Mouse (Mus musculus) intestine, embryonic 15.5 days (tissue): ENCODE measurements around the gene Ehmt1. TPM values are rescaled to one million over a fixed set of nuclear protein-coding genes. Genes with fewer than 3 reads are reported as not detected.

Experiments used
- ATAC-seq: fragments of 200-750 bp; cut with Nextera tagmentation; 2 replicates; pipeline ENCODE4 v1.8.0; 2017; ENCODE audit warnings: moderate TSS enrichment, moderate library complexity
- H3K27ac ChIP-seq: fragments of 300-500 bp; sonication (generic); 2 replicates; pipeline ENCODE4 v1.5.1; 2015; ENCODE audit warnings: mild to moderate bottlenecking, inconsistent platforms
- H3K27me3 ChIP-seq: fragments of 300-500 bp; sonication (generic); replicated peaks from 2 replicates; pipeline ENCODE4 v1.6.1; 2015; ENCODE audit warnings: inconsistent platforms
- H3K36me3 ChIP-seq: fragments of 300-500 bp; sonication (generic); 2 replicates; pipeline ENCODE4 v1.6.1; 2015; ENCODE audit warnings: inconsistent platforms
- H3K4me1 ChIP-seq: fragments of 300-500 bp; sonication (generic); replicated peaks from 2 replicates; pipeline ENCODE4 v1.6.1; 2015; ENCODE audit warnings: inconsistent platforms
- H3K4me2 ChIP-seq: fragments of 300-500 bp; sonication (generic); replicated peaks from 2 replicates; pipeline ENCODE4 v1.6.1; 2015; ENCODE audit warnings: mild to moderate bottlenecking, inconsistent platforms
- H3K4me3 ChIP-seq: fragments of 300-500 bp; sonication (generic); replicated peaks from 2 replicates; pipeline ENCODE4 v1.5.1; 2015; ENCODE audit warnings: inconsistent platforms
- H3K9ac ChIP-seq: fragments of 300-500 bp; sonication (generic); 2 replicates; pipeline ENCODE4 v1.6.1; 2015; ENCODE audit warnings: inconsistent platforms
- H3K9me3 ChIP-seq: fragments of 300-500 bp; sonication (generic); 2 replicates; pipeline ENCODE4 v1.6.1; 2016; ENCODE audit warnings: inconsistent platforms
- WGBS: fragments of 180-500 bp; shearing (Covaris S2); methylation state at CpG from one replicate; pipeline ENCODE4 v1.1.7; 2015; 5-methylcytosine and 5-hydroxymethylcytosine counted together
- polyA plus RNA-seq: library from polyadenylated mRNA; unstranded; fragments of >200 nt; fragmentation: Nextera tagmentation; extraction: Ambion mirVana; gene quantifications from 2 replicates; pipeline ENCODE4 v1.2.1, GENCODE M21; 2015

The Ehmt1 gene
- polyA plus RNA-seq, 1 experiment from 2014 or later, result 72.4 TPM

DNA sequence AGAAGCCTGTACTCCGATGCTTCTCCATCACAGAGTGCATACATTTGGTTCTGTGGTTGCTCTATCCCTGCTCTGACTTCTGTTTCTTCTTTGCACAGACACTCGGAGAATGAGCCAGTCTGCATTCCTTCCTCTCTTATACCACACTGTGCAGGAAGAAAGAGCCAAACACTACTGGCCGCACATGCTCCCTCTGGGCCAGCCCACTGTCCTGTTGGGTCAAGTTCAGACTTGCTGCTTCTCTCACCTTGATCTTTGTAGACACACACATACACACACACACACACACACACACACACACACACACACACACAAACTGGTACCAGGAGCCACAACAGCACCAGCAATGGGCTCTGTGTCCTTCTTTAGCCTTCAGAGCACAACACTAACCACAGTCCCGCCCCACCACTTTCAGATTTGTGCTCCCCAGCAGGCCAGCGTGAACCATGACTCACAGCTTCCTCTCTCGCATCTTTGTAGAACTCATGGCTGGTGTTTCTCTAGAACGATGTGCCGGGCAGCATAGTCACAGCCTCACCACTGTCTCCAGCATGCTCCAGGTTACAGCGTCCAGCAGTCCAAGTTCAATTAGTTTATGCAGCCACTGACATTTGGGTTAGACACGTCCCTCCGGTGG is 143.3 kb downstream of the Ehmt1 start:
- no peaks in the 10 kb centered on the region for H3K4me1 ChIP-seq
- no peaks in the 10 kb centered on the region for H3K36me3 ChIP-seq

GRCm38 (mm10) chr2:24774832-24775231 is 144.6 kb downstream of the Ehmt1 start:
- no peak overlapping the region for H3K9ac ChIP-seq
- no peak overlapping the region for H3K27ac ChIP-seq
- no peaks in the 10 kb centered on the region for H3K36me3 ChIP-seq
- no peak overlapping the region for H3K4me3 ChIP-seq
- WGBS, result 63% methylated on average over 7 of the region's 7 CpGs
- ATAC-seq, result no peak
- H3K4me2 ChIP-seq, result no peak overlapping the region
- H3K4me1 ChIP-seq, result no peaks in the 10 kb centered on the region
- no peaks in the 10 kb centered on the region for H3K9me3 ChIP-seq
- H3K27me3 ChIP-seq, result no peaks in the 10 kb centered on the region

More for the DNA sequence above, 143.3 kb downstream of the Ehmt1 start:
- 73% methylated on average over 11 of the region's 11 CpGs for WGBS
- H3K9ac ChIP-seq, result no peak overlapping the region
- H3K4me3 ChIP-seq, result no peak overlapping the region
- no peak overlapping the region for H3K27ac ChIP-seq
- no peak overlapping the region for H3K4me2 ChIP-seq
- no peaks in the 10 kb centered on the region for H3K9me3 ChIP-seq
- H3K27me3 ChIP-seq, result no peaks in the 10 kb centered on the region
- ATAC-seq, result no peak

DNA sequence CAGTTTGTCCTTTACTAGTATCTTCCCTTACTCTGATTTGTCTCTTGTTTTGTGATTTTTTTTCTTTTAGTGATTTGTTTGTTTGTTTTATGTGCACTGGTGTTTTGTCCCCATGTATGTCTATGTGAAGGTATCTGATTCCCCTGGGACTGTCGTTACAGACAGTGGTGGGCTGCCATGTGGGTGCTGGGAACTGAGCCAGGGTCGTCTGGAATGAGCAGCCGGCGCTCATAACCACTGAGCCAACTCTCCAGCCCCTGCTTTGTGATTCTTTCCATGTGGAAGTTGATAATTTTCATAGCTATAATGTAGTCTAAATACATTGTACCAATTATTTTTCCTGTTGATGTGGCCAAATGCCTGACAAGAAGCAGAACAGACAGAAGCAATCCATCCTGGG is 148.6 kb downstream of the Ehmt1 start:
- H3K36me3 ChIP-seq, result no peaks in the 10 kb centered on the region
- no peak for ATAC-seq
- no peak overlapping the region for H3K9ac ChIP-seq
- H3K9me3 ChIP-seq, result no peaks in the 10 kb centered on the region
- H3K4me2 ChIP-seq, result no peak overlapping the region
- no peaks in the 10 kb centered on the region for H3K27me3 ChIP-seq
- 67% methylated on average over 4 of the region's 4 CpGs for WGBS
- no peaks in the 10 kb centered on the region for H3K4me1 ChIP-seq
- no peak overlapping the region for H3K27ac ChIP-seq
- H3K4me3 ChIP-seq, result no peak overlapping the region

GRCm38 (mm10) chr2:24763115-24763557 is 156.3 kb downstream of the Ehmt1 start, which contains the start of gene Cacna1b:
Cacna1b (minus strand) TSS chr2:24763152.
- Histone ChIP-seq H3K4me2 (peak within 1 kb of the TSS; percentile 99), H3K4me3 (peak within 1 kb of the TSS; percentile 57), H3K27ac (no peak within 1 kb of the TSS), H3K4me1 (peaks cover 14% of the 10 kb centered on the region), H3K9me3 (no peaks in the 10 kb centered on the region), H3K27me3 (peaks cover 22% of the 10 kb centered on the region), H3K36me3 (no peaks in the 10 kb centered on the region), H3K9ac (peak within 1 kb of the TSS; percentile 37; the same call in 1 of the 2 replicates)
- ATAC-seq, result peak; percentile 96
- WGBS, result under 1% methylated on average over 41 of the region's 42 CpGs

- Histone ChIP-seq H3K4me3 (peak overlapping the region; percentile 57), H3K27ac (no peak overlapping the region), H3K27me3 (peaks cover 22% of the 10 kb centered on the region), H3K4me2 (peak overlapping the region; percentile 99), H3K9ac (0 out of 2 replicates have a peak overlapping the region, but pooled peaks have one; percentile 37), H3K36me3 (no peaks in the 10 kb centered on the region), H3K9me3 (no peaks in the 10 kb centered on the region), H3K4me1 (peaks cover 14% of the 10 kb centered on the region)
- peak; percentile 72 for ATAC-seq
- under 1% methylated on average over 52 of the region's 52 CpGs for WGBS
Measured at GRCm38 (mm10) chr2:24762446-24762960, 156.9 kb downstream of the Ehmt1 start.

DNA sequence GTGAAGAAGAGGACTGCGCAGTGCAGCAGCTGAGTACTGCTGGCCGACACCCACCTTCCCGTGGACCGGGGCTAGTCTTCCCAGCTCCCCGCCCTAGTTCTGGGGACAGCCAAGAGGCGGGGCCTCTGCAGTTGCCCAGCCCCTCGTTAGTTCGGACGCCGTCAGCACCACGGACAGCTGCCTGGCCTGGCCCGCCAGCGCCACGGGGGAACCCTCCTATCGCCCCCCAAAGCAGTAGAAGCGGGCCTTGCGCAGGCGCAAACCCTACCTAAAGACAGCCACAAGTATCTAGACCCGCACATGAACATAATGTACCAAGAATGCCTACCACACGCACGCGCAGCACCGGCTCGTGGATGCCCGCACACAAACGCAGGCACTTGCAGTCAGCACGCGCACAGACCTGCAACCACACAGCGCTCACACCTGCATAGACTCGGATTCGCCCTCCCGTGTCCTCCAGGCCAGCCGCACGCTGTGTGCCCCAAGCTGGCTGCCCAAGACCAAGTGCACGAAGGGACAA is 157.4 kb downstream of the Ehmt1 start:
- Histone ChIP-seq H3K27me3 (peaks cover 22% of the 10 kb centered on the region), H3K27ac (no peak overlapping the region), H3K4me1 (peaks cover 14% of the 10 kb centered on the region), H3K9me3 (no peaks in the 10 kb centered on the region), H3K9ac (no peak overlapping the region), H3K4me2 (peak overlapping the region; percentile 99), H3K36me3 (no peaks in the 10 kb centered on the region), H3K4me3 (peak overlapping the region; percentile 57)
- under 1% methylated on average over 35 of the region's 35 CpGs for WGBS
- ATAC-seq, result peak; percentile 74

DNA sequence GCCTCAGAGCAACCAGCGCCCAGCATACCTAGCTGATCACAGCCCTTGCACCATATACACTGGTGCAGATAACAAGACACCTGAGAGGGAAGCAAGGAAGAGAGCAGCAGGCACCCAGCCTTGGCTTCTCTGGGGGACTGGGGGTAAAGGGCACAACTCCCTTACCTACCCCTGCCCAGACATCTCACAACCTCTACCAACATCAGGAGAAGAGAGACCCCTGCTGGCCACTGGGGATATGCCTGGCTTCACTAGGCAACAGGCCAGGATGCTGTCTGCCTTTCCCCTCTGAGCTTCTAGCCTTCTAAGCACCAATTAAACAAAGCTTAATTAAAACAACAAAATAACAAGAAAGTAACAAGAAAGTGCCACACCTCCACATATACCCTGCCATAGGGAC is 164.1 kb downstream of the Ehmt1 start:
- H3K4me1 ChIP-seq, result no peaks in the 10 kb centered on the region
- H3K27ac ChIP-seq, result no peak overlapping the region
- H3K9me3 ChIP-seq, result no peaks in the 10 kb centered on the region
- H3K4me2 ChIP-seq, result no peak overlapping the region
- H3K9ac ChIP-seq, result no peak overlapping the region
- no peak overlapping the region for H3K4me3 ChIP-seq
- no peaks in the 10 kb centered on the region for H3K36me3 ChIP-seq
- ATAC-seq, result no peak
- 93% methylated on average over 1 of the region's 1 CpGs for WGBS
- no peaks in the 10 kb centered on the region for H3K27me3 ChIP-seq

- Histone ChIP-seq H3K9ac (no peak overlapping the region), H3K36me3 (no peaks in the 10 kb centered on the region), H3K4me2 (no peak overlapping the region), H3K9me3 (no peaks in the 10 kb centered on the region), H3K27ac (no peak overlapping the region), H3K4me1 (no peaks in the 10 kb centered on the region), H3K27me3 (no peaks in the 10 kb centered on the region), H3K4me3 (no peak overlapping the region)
- 74% methylated on average over 4 of the region's 4 CpGs for WGBS
- ATAC-seq, result no peak
Measured at GRCm38 (mm10) chr2:24752599-24752998, 166.8 kb downstream of the Ehmt1 start.

DNA sequence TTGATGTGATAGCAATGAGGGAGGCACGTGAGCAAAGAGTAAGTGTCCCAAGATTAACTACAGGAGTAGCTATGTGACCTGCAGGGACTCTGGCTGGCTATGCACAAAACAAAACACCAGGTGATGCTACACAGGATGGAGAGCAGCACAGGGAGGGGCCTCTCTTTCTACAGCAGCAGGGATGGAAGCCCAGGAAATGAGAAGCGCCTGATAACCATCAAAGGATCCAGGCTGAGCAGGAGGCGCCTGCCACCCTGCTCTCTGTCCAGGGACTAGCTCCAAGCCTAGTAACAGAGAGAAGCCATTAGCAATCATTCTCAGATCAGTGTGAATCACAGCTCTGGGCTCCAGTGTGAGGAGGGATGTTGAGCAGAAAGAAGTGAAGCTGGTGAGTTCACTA is 169.4 kb downstream of the Ehmt1 start:
- 50% methylated on average over 3 of the region's 3 CpGs for WGBS
- no peak overlapping the region for H3K9ac ChIP-seq
- H3K9me3 ChIP-seq, result no peaks in the 10 kb centered on the region
- H3K4me1 ChIP-seq, result no peaks in the 10 kb centered on the region
- no peak overlapping the region for H3K4me2 ChIP-seq
- no peak overlapping the region for H3K27ac ChIP-seq
- H3K4me3 ChIP-seq, result no peak overlapping the region
- ATAC-seq, result no peak
- H3K27me3 ChIP-seq, result no peaks in the 10 kb centered on the region
- H3K36me3 ChIP-seq, result no peaks in the 10 kb centered on the region

GRCm38 (mm10) chr2:24747878-24748277 is 171.5 kb downstream of the Ehmt1 start:
- no peaks in the 10 kb centered on the region for H3K27me3 ChIP-seq
- no peaks in the 10 kb centered on the region for H3K9me3 ChIP-seq
- no peak overlapping the region for H3K9ac ChIP-seq
- H3K4me2 ChIP-seq, result no peak overlapping the region
- 57% methylated on average over 7 of the region's 7 CpGs for WGBS
- no peaks in the 10 kb centered on the region for H3K36me3 ChIP-seq
- no peak overlapping the region for H3K27ac ChIP-seq
- no peak for ATAC-seq
- H3K4me3 ChIP-seq, result no peak overlapping the region
- H3K4me1 ChIP-seq, result no peaks in the 10 kb centered on the region
